Mouse (Mus musculus) forebrain, embryonic 14.5 days (tissue): ENCODE measurements around the gene Wdr31. TPM values are rescaled to one million over a fixed set of nuclear protein-coding genes. Genes with fewer than 3 reads are reported as not detected.

Source experiments
- ATAC-seq: fragments of 200-750 bp; cut with Nextera tagmentation; 2 replicates; pipeline ENCODE4 v1.8.0; 2017; ENCODE audit warnings: mild to moderate bottlenecking, moderate library complexity
- DNase-seq: peaks from one replicate; pipeline ENCODE4 v3.0.0-alpha.2; 2015; ENCODE audit warnings: low spot score
- H3K27ac ChIP-seq: fragments of 300-500 bp; sonication (generic); 2 replicates; pipeline ENCODE4 v1.5.1; 2014; ENCODE audit warnings: low read depth, mild to moderate bottlenecking, control low read depth, low read length, moderate library complexity
- H3K27me3 ChIP-seq: fragments of 300-500 bp; sonication (generic); replicated peaks from 2 replicates; pipeline ENCODE4 v1.6.1; 2014; ENCODE audit warnings: low read length, control low read depth, mixed read lengths; ENCODE audit not compliant: control insufficient read depth, insufficient read depth
- H3K36me3 ChIP-seq: fragments of 300-500 bp; sonication (generic); 2 replicates; pipeline ENCODE4 v1.6.1; 2014; ENCODE audit warnings: low read length, control low read depth; ENCODE audit not compliant: control insufficient read depth, insufficient read depth
- H3K4me1 ChIP-seq: fragments of 300-500 bp; sonication (generic); 2 replicates; pipeline ENCODE4 v1.6.1; 2014; ENCODE audit warnings: antibody characterized with exemption, low read length, control low read depth; ENCODE audit not compliant: control insufficient read depth, insufficient read depth
- H3K4me2 ChIP-seq: fragments of 300-500 bp; sonication (generic); 2 replicates; pipeline ENCODE4 v1.6.1; 2014; ENCODE audit warnings: mild to moderate bottlenecking, control low read depth, low read length
- H3K4me3 ChIP-seq: fragments of 300-500 bp; sonication (generic); 2 replicates; pipeline ENCODE4 v1.5.1; 2014; ENCODE audit warnings: low read depth, low read length, control low read depth
- H3K9ac ChIP-seq: fragments of 300-500 bp; sonication (generic); 2 replicates; pipeline ENCODE4 v1.6.1; 2014; ENCODE audit warnings: mild to moderate bottlenecking, low read length, control low read depth, moderate library complexity
- H3K9me3 ChIP-seq: fragments of 300-500 bp; sonication (generic); replicated peaks from 2 replicates; pipeline ENCODE4 v1.6.1; 2016; ENCODE audit warnings: low read length, control low read depth, mixed read lengths; ENCODE audit not compliant: control insufficient read depth
- WGBS: fragments of 180-500 bp; shearing (Covaris S2); extraction: QIAGEN DNeasy Blood & Tissue Kit; methylation state at CpG from one replicate; pipeline ENCODE4 v1.1.7; 2014; 5-methylcytosine and 5-hydroxymethylcytosine counted together
- polyA plus RNA-seq: library from polyadenylated mRNA; unstranded; fragments of >200 nt; fragmentation: Nextera tagmentation; extraction: Ambion mirVana; gene quantifications from 2 replicates; pipeline ENCODE4 v1.2.1, GENCODE M21; 2014

The Wdr31 gene
- polyA plus RNA-seq, 1 experiment from 2014 or later, result 8.2 TPM

DNA sequence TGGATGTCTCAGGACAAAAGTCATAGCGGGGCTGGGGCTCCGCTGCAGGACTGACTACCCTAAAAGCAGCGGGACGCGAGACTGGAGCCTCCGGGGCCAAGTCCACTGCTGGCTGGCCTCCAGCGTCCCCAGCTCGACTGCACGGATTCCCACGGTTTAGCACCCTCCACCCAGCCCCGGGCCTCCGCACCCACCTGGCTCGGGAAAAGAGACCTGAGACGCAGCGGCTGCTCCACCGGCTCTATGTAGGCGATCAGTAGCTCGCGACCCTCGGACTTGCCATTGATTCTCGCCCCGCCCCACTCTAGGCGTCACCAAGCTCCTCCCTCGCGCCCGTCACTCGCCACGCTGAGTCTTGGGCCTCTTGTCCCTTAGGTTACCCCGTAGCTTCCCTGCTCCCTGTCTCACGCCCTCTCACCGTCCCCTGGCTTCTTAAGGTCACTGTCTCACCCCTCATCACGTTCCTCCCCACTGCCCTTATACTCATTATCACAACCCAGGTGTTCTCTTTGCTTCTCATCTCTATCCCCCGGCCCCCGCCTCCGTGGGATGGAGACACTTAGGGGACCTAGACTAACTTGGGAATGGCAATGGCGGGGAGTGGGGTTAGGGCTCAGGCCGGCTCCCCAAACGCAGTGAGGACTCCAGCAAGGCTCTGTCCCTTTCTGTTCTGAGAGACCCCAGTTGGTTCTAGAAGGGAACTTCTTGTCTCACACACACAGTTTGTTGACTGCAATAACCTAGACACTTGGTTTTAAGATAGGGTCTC, 31.5 kb upstream of the Wdr31 start:
- no peaks in the 10 kb centered on the region for H3K9me3 ChIP-seq
- WGBS, result 2% methylated on average over 37 of the region's 38 CpGs
- H3K27me3 ChIP-seq, result no peaks in the 10 kb centered on the region
- peak overlapping the region; percentile 71 for H3K4me2 ChIP-seq
- peak overlapping the region; percentile 69 for H3K9ac ChIP-seq
- 0 out of 2 replicates have a peak, but pooled peaks cover 3% of the 10 kb centered on the region for H3K4me1 ChIP-seq
- peak overlapping the region; percentile 66 for H3K4me3 ChIP-seq
- DNase-seq (peak; percentile 92), ATAC-seq (peak; percentile 98)
- 0 out of 2 replicates have a peak, but pooled peaks cover 12% of the 10 kb centered on the region for H3K36me3 ChIP-seq
- H3K27ac ChIP-seq, result no peak overlapping the region; the same call in 1 of the 2 replicates

DNA sequence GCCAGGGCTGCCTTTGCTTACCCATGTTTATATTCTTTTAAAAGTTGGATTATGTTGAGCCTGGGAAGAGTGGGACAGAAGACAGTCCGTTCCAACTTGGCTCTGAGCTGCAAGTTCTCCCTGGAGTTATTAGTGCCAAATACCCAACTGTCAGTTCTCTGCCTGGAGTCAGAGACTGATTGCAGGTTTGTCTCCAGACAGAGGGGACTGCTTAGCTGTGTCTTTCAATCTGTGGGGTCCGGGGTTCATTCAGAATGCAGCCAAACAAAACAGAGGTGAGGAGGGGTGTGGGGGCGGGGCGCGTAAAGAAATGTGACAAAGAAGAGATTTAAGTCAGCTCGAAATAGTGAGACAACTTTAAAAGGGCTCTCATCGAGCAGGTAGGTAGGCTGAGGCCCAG, 30.8 kb upstream of the Wdr31 start:
- Histone ChIP-seq H3K27ac (no peak overlapping the region; the same call in 1 of the 2 replicates), H3K27me3 (no peaks in the 10 kb centered on the region), H3K36me3 (0 out of 2 replicates have a peak, but pooled peaks cover 12% of the 10 kb centered on the region), H3K4me1 (0 out of 2 replicates have a peak, but pooled peaks cover 3% of the 10 kb centered on the region), H3K9ac (peak overlapping the region; percentile 69), H3K4me2 (peak overlapping the region; percentile 71), H3K9me3 (no peaks in the 10 kb centered on the region), H3K4me3 (peak overlapping the region; percentile 66)
- ATAC-seq, result peak; percentile 28
- 3% methylated on average over 7 of the region's 7 CpGs for WGBS
- DNase-seq, result no peak

DNA sequence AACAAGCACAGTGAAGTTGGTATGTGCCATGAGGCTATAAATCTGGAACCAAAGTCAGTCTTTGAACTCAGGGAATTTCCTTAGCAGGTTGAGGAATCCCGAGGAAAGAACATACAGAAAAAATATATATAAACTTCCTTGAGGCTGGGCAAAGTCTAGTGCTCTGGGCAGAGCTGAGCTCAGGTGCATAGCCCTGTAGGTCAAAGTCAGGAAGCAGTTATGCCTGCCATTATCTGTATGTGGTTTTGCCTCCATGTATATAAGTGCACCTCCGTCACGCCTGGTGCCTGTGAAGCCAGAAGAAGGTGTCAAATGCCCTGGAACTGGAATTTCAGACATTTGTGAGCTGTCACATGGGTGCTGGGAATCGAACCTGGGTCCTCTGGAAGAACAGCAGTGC, 30.1 kb upstream of the Wdr31 start:
- Histone ChIP-seq H3K9ac (no peak overlapping the region), H3K36me3 (0 out of 2 replicates have a peak, but pooled peaks cover 12% of the 10 kb centered on the region), H3K4me1 (0 out of 2 replicates have a peak, but pooled peaks cover 3% of the 10 kb centered on the region), H3K27me3 (no peaks in the 10 kb centered on the region), H3K27ac (no peak overlapping the region), H3K4me2 (no peak overlapping the region), H3K9me3 (no peaks in the 10 kb centered on the region), H3K4me3 (no peak overlapping the region)
- 88% methylated on average over 4 of the region's 4 CpGs for WGBS
- ATAC-seq (no peak), DNase-seq (no peak)

DNA sequence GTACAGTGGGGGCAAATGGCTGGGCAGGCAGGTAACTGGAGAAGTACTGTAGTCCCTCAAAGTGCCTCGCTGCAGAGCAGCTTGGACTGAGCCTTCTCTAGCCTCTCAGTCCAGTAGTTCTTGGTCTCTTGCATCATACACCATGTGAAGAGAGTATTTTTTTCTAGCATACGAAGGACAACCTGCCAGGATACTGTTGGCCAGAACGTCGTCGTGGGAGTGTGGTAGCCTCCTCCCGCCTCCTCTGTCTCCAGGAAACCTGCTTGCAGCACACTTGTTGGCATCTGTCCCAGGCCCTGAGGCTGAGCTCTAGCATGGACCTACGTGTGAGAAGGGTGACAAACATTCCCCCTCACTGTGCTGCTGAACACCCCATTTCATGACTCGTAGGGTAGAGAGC, 26.1 kb upstream of the Wdr31 start:
- no peak overlapping the region for H3K9ac ChIP-seq
- WGBS, result 55% methylated on average over 8 of the region's 8 CpGs
- H3K4me1 ChIP-seq, result 0 out of 2 replicates have a peak, but pooled peaks cover 3% of the 10 kb centered on the region
- no peaks in the 10 kb centered on the region for H3K27me3 ChIP-seq
- ATAC-seq (no peak), DNase-seq (no peak)
- no peaks in the 10 kb centered on the region for H3K9me3 ChIP-seq
- H3K36me3 ChIP-seq, result 0 out of 2 replicates have a peak, but pooled peaks cover 12% of the 10 kb centered on the region
- no peak overlapping the region for H3K27ac ChIP-seq
- H3K4me3 ChIP-seq, result no peak overlapping the region
- H3K4me2 ChIP-seq, result no peak overlapping the region

DNA sequence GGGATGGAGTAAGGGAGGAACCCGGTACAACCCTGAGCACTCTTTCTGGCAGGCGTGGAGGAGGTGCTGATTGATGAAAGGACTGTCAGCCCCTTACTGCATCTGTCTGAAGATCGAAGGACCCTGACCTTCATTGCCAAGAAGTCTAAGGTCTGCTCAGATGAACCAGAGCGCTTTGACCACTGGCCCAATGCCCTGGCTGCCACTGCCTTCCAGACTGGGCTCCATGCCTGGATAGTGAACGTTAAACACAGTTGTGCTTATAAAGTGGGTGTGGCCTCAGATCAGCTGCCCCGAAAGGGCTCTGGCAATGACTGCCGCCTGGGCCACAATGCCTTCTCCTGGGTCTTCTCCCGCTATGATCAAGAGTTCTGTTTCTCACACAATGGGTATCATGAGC, 25.2 kb upstream of the Wdr31 start:
- no peaks in the 10 kb centered on the region for H3K4me1 ChIP-seq
- DNase-seq, result no peak

DNA sequence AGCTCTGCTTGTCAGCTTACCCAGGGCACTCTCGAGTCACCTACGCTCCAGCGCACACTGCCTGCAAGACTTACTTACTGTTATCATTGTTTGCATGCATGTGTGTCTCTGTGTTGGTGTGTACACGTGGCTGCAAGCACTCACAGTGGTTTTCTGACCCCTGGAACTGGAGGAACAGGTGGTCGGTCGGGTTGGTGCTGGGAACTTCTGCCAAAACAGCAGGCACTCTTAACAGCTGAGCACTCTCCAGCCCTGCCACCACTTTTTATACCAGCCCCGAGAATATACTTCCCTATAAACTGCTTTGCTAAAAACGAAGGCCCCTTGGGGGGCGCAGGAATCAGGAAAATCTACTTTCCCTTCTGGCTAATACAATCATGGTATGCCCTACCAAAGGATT, 23.5 kb upstream of the Wdr31 start:
- Histone ChIP-seq H3K9ac (no peak overlapping the region), H3K4me2 (no peak overlapping the region), H3K27me3 (no peaks in the 10 kb centered on the region), H3K4me1 (no peaks in the 10 kb centered on the region), H3K4me3 (no peak overlapping the region), H3K9me3 (no peaks in the 10 kb centered on the region), H3K27ac (no peak overlapping the region), H3K36me3 (0 out of 2 replicates have a peak, but pooled peaks cover 9% of the 10 kb centered on the region)
- ATAC-seq (no peak), DNase-seq (no peak)
- WGBS, result 75% methylated on average over 9 of the region's 9 CpGs

More for the DNA sequence above, 25.2 kb upstream of the Wdr31 start:
- WGBS, result 85% methylated on average over 8 of the region's 8 CpGs
- Histone ChIP-seq H3K36me3 (0 out of 2 replicates have a peak, but pooled peaks cover 12% of the 10 kb centered on the region), H3K9ac (no peak overlapping the region), H3K27ac (no peak overlapping the region), H3K4me3 (no peak overlapping the region), H3K27me3 (no peaks in the 10 kb centered on the region), H3K9me3 (no peaks in the 10 kb centered on the region), H3K4me2 (no peak overlapping the region)
- no peak for ATAC-seq

DNA sequence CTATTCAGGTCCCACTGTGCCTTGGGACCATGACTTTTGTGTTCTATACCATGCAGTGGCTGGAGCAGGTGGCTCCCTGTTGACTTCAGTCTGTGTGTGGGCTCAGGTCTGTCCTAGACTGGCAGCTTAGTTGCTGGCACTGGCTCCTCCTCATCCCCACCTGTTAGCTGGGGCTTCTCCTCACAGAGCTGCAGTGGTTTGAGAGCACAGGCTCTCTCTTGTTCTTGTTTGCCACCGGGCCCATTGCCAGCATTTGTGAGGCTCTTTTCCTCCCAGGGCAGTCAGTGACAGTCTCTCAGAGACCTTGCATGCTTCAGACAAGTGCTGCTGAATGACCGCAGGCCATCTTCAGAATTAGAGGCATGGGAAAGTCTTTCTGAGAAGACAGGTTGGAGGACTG, 22.0 kb upstream of the Wdr31 start:
- H3K27me3 ChIP-seq, result no peaks in the 10 kb centered on the region
- no peak for ATAC-seq
- H3K9me3 ChIP-seq, result no peaks in the 10 kb centered on the region
- H3K4me3 ChIP-seq, result no peak overlapping the region
- no peak overlapping the region for H3K9ac ChIP-seq
- no peaks in the 10 kb centered on the region for H3K4me1 ChIP-seq
- 85% methylated on average over 2 of the region's 2 CpGs for WGBS
- H3K4me2 ChIP-seq, result no peak overlapping the region
- DNase-seq, result no peak
- no peak overlapping the region for H3K27ac ChIP-seq
- no peaks in the 10 kb centered on the region for H3K36me3 ChIP-seq

DNA sequence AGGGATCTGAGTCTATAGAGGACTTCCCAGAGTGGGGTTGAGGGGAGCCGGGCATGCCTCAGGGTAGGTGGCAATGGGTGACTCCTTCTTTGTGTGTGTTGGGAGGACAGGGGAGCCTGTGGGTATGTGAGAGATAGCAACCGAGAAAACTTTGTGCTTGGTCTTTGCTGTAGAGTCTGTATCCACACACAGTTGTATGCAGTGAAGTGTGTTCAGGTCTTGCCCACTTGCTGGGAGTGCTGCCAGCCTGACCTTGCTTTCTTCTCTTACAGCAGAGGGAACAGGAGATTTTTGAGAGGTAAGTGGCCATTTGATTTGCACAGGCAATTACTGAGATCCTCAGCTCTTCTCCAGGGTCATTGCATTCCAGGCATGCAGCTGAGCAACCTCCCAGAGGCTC, 17.2 kb upstream of the Wdr31 start:
- no peak overlapping the region for H3K4me3 ChIP-seq
- DNase-seq (no peak), ATAC-seq (no peak)
- no peaks in the 10 kb centered on the region for H3K27me3 ChIP-seq
- no peaks in the 10 kb centered on the region for H3K9me3 ChIP-seq
- H3K9ac ChIP-seq, result no peak overlapping the region
- no peaks in the 10 kb centered on the region for H3K4me1 ChIP-seq
- no peak overlapping the region for H3K4me2 ChIP-seq
- whole genome bisulfite sequencing, result 84% methylated on average over 2 of the region's 2 CpGs
- H3K27ac ChIP-seq, result no peak overlapping the region
- no peaks in the 10 kb centered on the region for H3K36me3 ChIP-seq

DNA sequence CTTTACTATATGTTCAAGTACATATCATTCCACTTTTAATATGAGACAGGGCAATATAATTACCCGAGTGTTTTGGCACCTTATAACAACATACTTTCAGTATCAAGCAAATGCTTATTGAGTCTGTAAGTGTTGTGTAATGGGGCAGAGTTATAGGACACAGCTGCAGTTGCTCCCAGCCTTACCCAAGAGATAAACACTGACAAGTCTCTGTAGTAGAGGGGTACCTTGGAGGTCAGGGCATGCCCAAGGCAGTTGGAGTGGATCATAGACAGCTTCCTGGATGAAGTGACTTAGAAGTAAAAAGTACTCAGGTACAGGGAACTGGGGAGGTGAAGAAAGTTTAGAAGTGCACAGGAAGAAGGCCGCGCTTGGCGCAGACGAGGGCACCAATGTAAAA, 16.5 kb upstream of the Wdr31 start:
- H3K9me3 ChIP-seq, result no peaks in the 10 kb centered on the region
- H3K27me3 ChIP-seq, result 0 out of 2 replicates have a peak, but pooled peaks cover 4% of the 10 kb centered on the region
- H3K27ac ChIP-seq, result no peak overlapping the region
- H3K4me3 ChIP-seq, result no peak overlapping the region
- no peaks in the 10 kb centered on the region for H3K4me1 ChIP-seq
- H3K4me2 ChIP-seq, result no peak overlapping the region
- 95% methylated on average over 5 of the region's 5 CpGs for WGBS
- H3K9ac ChIP-seq, result no peak overlapping the region
- no peaks in the 10 kb centered on the region for H3K36me3 ChIP-seq
- DNase-seq, result no peak
- ATAC-seq, result no peak
